Mouse (Mus musculus) regulatory T cell (primary cell): ENCODE measurements around the gene A630089N07Rik.

Experiments used
- in situ Hi-C: fragments of 300-600 bp; cut with MboI, MseI; formaldehyde crosslinking; loops from one replicate; pipeline ENCODE4 v1.15.1; 2025; ENCODE audit warnings: high pct_unique_total_duplicates

A630089N07Rik gene

GRCm38 (mm10) chr16:97962151-97962948, 119.9 kb downstream of the A630089N07Rik start, which contains the start of the genes C2cd2 and Zbtb21:
Gene C2cd2, minus strand, starts transcription at chr16:97962598.
Gene Zbtb21, minus strand, starts transcription at chr16:97962622.
- in situ Hi-C loops, result loop anchor here (10.0 kb wide), 1 partner anchor 428 kb away; no protein-coding TSS in a partner anchor

GRCm38 (mm10) chr16:97961381-97962150, 120.7 kb downstream of the A630089N07Rik start:
- in situ Hi-C loops, result loop anchor here (10.0 kb wide), 1 partner anchor 427 kb away; no protein-coding TSS in a partner anchor

- in situ Hi-C loops, result loop anchor here (10.0 kb wide), 1 partner anchor 426 kb away; no protein-coding TSS in a partner anchor
Observed at GRCm38 (mm10) chr16:97960348-97960747, 121.9 kb downstream of the A630089N07Rik start.

- in situ Hi-C loops, result loop anchor here (5.0 kb wide), 2 partner anchors 39 to 41 kb away; partner anchors contain the start of gene B230307C23Rik
Observed at GRCm38 (mm10) chr16:97958401-97958973, 123.8 kb downstream of the A630089N07Rik start.

- in situ Hi-C loops, result loop anchor here (5.0 kb wide), 2 partner anchors 40 kb away; partner anchors contain the start of gene B230307C23Rik
Observed at GRCm38 (mm10) chr16:97957626-97958025, 124.6 kb downstream of the A630089N07Rik start.

- in situ Hi-C loops, result loop anchor here (5.0 kb wide), 2 partner anchors 39 to 41 kb away; partner anchors contain the start of gene B230307C23Rik
Observed at GRCm38 (mm10) chr16:97956011-97956410, 126.2 kb downstream of the A630089N07Rik start.

- in situ Hi-C loops, result no loop called here
Observed at GRCm38 (mm10) chr16:97953300-97953699, 128.9 kb downstream of the A630089N07Rik start.

GRCm38 (mm10) chr16:97952801-97953200, 129.4 kb downstream of the A630089N07Rik start:
- in situ Hi-C loops, result no loop called here

- in situ Hi-C loops, result no loop called here
Observed at GRCm38 (mm10) chr16:97952371-97952770, 129.9 kb downstream of the A630089N07Rik start.
